Mouse (Mus musculus): ENCODE results near the gene Vcan.

Gene Vcan

GRCm38 (mm10) chr13:89735111-89735510 is 7.2 kb downstream of the Vcan start:
- ATAC-seq (ENCODE audit: insufficient number of reproducible peaks, low FRiP score, low TSS enrichment), result no peak

- no peak for ATAC-seq (ENCODE audit: insufficient number of reproducible peaks, low FRiP score, low TSS enrichment)
Observed at GRCm38 (mm10) chr13:89726492-89726891, 15.8 kb downstream of the Vcan start.

- ATAC-seq (ENCODE audit: insufficient number of reproducible peaks, low FRiP score, low TSS enrichment), result no peak
Observed at GRCm38 (mm10) chr13:89720497-89720896, 21.8 kb downstream of the Vcan start.

- no peak for ATAC-seq (ENCODE audit: insufficient number of reproducible peaks, low FRiP score, low TSS enrichment)
Observed at GRCm38 (mm10) chr13:89709497-89710201, 32.7 kb downstream of the Vcan start.

- ATAC-seq (ENCODE audit: insufficient number of reproducible peaks, low FRiP score, low TSS enrichment), result no peak
Observed at GRCm38 (mm10) chr13:89708151-89708927, 34.0 kb downstream of the Vcan start.

- ATAC-seq (ENCODE audit: insufficient number of reproducible peaks, low FRiP score, low TSS enrichment), result no peak
Observed at GRCm38 (mm10) chr13:89702395-89702794, 39.9 kb downstream of the Vcan start.

GRCm38 (mm10) chr13:89699998-89700555 is 42.2 kb downstream of the Vcan start:
- no peak for ATAC-seq (ENCODE audit: insufficient number of reproducible peaks, low FRiP score, low TSS enrichment)

- ATAC-seq (ENCODE audit: insufficient number of reproducible peaks, low FRiP score, low TSS enrichment), result no peak
Observed at GRCm38 (mm10) chr13:89692597-89692996, 49.7 kb downstream of the Vcan start.

- no peak for ATAC-seq (ENCODE audit: insufficient number of reproducible peaks, low FRiP score, low TSS enrichment)
Observed at GRCm38 (mm10) chr13:89683490-89683889, 58.8 kb downstream of the Vcan start.

GRCm38 (mm10) chr13:89682254-89682653 is 60.1 kb downstream of the Vcan start:
- no peak for ATAC-seq (ENCODE audit: insufficient number of reproducible peaks, low FRiP score, low TSS enrichment)

GRCm38 (mm10) chr13:89679756-89680155 is 62.6 kb downstream of the Vcan start:
- no peak for ATAC-seq (ENCODE audit: insufficient number of reproducible peaks, low FRiP score, low TSS enrichment)

GRCm38 (mm10) chr13:89670505-89670904 is 71.8 kb downstream of the Vcan start:
- ATAC-seq (ENCODE audit: insufficient number of reproducible peaks, low FRiP score, low TSS enrichment), result no peak

- ATAC-seq (ENCODE audit: insufficient number of reproducible peaks, low FRiP score, low TSS enrichment), result no peak
Observed at GRCm38 (mm10) chr13:89668981-89669880, 73.1 kb downstream of the Vcan start.

- ATAC-seq (ENCODE audit: insufficient number of reproducible peaks, low FRiP score, low TSS enrichment), result no peak; the same call in 1 of the 2 replicates
Observed at GRCm38 (mm10) chr13:89668069-89668468, 74.2 kb downstream of the Vcan start.

GRCm38 (mm10) chr13:89661688-89662087 is 80.6 kb downstream of the Vcan start:
- no peak for ATAC-seq (ENCODE audit: insufficient number of reproducible peaks, low FRiP score, low TSS enrichment)

- ATAC-seq (ENCODE audit: insufficient number of reproducible peaks, low FRiP score, low TSS enrichment), result no peak
Observed at GRCm38 (mm10) chr13:89657046-89657445, 85.3 kb downstream of the Vcan start.

- no peak for ATAC-seq (ENCODE audit: insufficient number of reproducible peaks, low FRiP score, low TSS enrichment)
Observed at GRCm38 (mm10) chr13:89653279-89653678, 89.0 kb downstream of the Vcan start.

- no peak for ATAC-seq (ENCODE audit: insufficient number of reproducible peaks, low FRiP score, low TSS enrichment)
Observed at GRCm38 (mm10) chr13:89652773-89653172, 89.5 kb downstream of the Vcan start.

- ATAC-seq (ENCODE audit: insufficient number of reproducible peaks, low FRiP score, low TSS enrichment), result no peak
Observed at GRCm38 (mm10) chr13:89645589-89645988, 96.7 kb downstream of the Vcan start.

- no peak for ATAC-seq (ENCODE audit: insufficient number of reproducible peaks, low FRiP score, low TSS enrichment)
Observed at GRCm38 (mm10) chr13:89637012-89637411, 105.3 kb downstream of the Vcan start.
